Mouse (Mus musculus): ENCODE results near the gene Nasp.

Nasp gene

GRCm38 (mm10) chr4:116635197-116635596 lies 7.5 kb upstream of the Nasp start:
- no peak for DNase-seq (ENCODE audit: low spot score)

GRCm38 (mm10) chr4:116627359-116627716 lies 403 bp downstream of the Nasp start:
- peak; percentile 92 for DNase-seq (ENCODE audit: low spot score)

- DNase-seq (ENCODE audit: low spot score): peak; percentile 92
These were observed 933 bp downstream of the Nasp start for GRCm38 (mm10) chr4:116626658-116627358.

GRCm38 (mm10) chr4:116624831-116625230 lies 2.9 kb downstream of the Nasp start:
- no peak for DNase-seq (ENCODE audit: low spot score)

- DNase-seq (ENCODE audit: low spot score): no peak
These were observed 12.5 kb downstream of the Nasp start for GRCm38 (mm10) chr4:116615237-116615636.

GRCm38 (mm10) chr4:116612621-116613020 lies 15.1 kb downstream of the Nasp start:
- no peak for DNase-seq (ENCODE audit: low spot score)

GRCm38 (mm10) chr4:116596978-116597881 lies 30.5 kb downstream of the Nasp start:
- DNase-seq (ENCODE audit: low spot score): peak; percentile 81

GRCm38 (mm10) chr4:116596379-116596778 lies 31.4 kb downstream of the Nasp start, which contains the start of gene Ccdc17:
Gene Ccdc17, plus strand, starts transcription at chr4:116596654.
- DNase-seq (ENCODE audit: low spot score): no peak

- DNase-seq (ENCODE audit: low spot score): no peak
These were observed 31.9 kb downstream of the Nasp start for GRCm38 (mm10) chr4:116595793-116596192.

GRCm38 (mm10) chr4:116558151-116558882 lies 69.4 kb downstream of the Nasp start:
- DNase-seq (ENCODE audit: low spot score): no peak

- DNase-seq (ENCODE audit: low spot score): peak; percentile 95
These were observed 70.2 kb downstream of the Nasp start, which contains the start of gene Gpbp1l1 for GRCm38 (mm10) chr4:116557306-116558121. Gene Gpbp1l1, plus strand, starts transcription at chr4:116557658.

- peak; percentile 91 for DNase-seq (ENCODE audit: low spot score)
These were observed 71.0 kb downstream of the Nasp start for GRCm38 (mm10) chr4:116556561-116557305.

GRCm38 (mm10) chr4:116555413-116556300 lies 72.1 kb downstream of the Nasp start, which contains the start of gene Tmem69:
Gene Tmem69, minus strand, starts transcription at chr4:116555936.
- DNase-seq (ENCODE audit: low spot score): peak; percentile 85

GRCm38 (mm10) chr4:116553035-116553434 lies 74.7 kb downstream of the Nasp start:
- DNase-seq (ENCODE audit: low spot score): no peak
